ENCODE assay signal across 14 mouse cellular contexts in the genomic region with DNA sequence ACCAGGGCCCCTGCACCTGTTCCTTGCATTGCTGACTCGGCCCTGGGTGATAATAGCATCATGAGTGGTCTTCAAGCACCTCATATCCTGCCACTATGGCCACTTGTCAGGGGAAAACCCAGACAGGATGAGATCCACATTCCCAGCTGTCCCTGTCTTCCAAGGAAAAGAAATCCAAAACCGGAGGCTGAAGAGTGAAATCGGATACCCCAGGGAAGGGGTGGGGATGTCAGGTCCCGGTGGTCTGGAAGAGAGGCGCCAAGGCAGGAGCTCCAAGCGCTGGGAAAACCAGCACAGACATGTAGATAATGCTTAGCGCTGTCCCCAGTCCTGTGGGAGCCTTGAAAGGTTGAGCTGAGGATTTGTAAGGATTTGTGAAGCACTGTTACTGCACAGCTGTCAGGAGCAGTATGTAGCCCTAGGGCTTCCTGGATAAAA.
DNase-seq lines count a peak whose midpoint lies in the region; ATAC-seq and TF ChIP-seq lines count a peak whose summit lies in the region.
"Had no signal": no experiment of that assay in that cellular context is flagged by ENCODE, and none has a peak within 500 bp of the region (broad histone marks: within the 10 kb centered on the region; RNA-seq: fewer than 3 reads in every experiment).

No protein-coding gene starts in this region.

- H3K36me3 ChIP-seq in kidney, embryonic 14.5 days (ENCODE audit: control insufficient read depth, insufficient read depth, low read length), result no peaks in the 10 kb centered on the region
- no peaks in the 10 kb centered on the region for H3K36me3 ChIP-seq in embryonic facial prominence, embryonic 10.5 days (replicated peaks)
- H3K36me3 ChIP-seq in limb, embryonic 14.5 days (ENCODE audit: control insufficient read depth, insufficient read depth, low read length), result no peaks in the 10 kb centered on the region
- H3K36me3 ChIP-seq: liver, embryonic 13.5 days; neural tube, embryonic 12.5 days; stomach, embryonic 15.5 days had no signal

- H3K9me3 ChIP-seq in kidney, embryonic 14.5 days (ENCODE audit: control insufficient read depth, low read length), result no peaks in the 10 kb centered on the region
- H3K9me3 ChIP-seq in embryonic facial prominence, embryonic 10.5 days, result no peaks in the 10 kb centered on the region
- H3K9me3 ChIP-seq in limb, embryonic 14.5 days (ENCODE audit: control insufficient read depth, low read length), result no peaks in the 10 kb centered on the region
- H3K9me3 ChIP-seq: liver, embryonic 13.5 days; megakaryocyte, embryonic 14.5 days; neural tube, embryonic 12.5 days; stomach, embryonic 15.5 days had no signal

- DNase-seq in kidney, postnatal 25 days, result no peak
- DNase-seq in embryo, embryonic 10 days (ENCODE audit: low spot score), result peak; percentile 66
- peak; percentile 57 for DNase-seq in embryonic facial prominence, embryonic 10.5 days (ENCODE audit: low spot score)
- DNase-seq in limb, embryonic 14.5 days (ENCODE audit: low spot score), result peak; percentile 63
- DNase-seq in thymus, postnatal 14 days, result no peak
- DNase-seq: cerebellum, postnatal 10 days; liver, embryonic 13.5 days; right cerebral cortex, postnatal 25 days had no signal

- H3K4me3 ChIP-seq in kidney, embryonic 14.5 days (ENCODE audit: low read length), result no peak overlapping the region
- H3K4me3 ChIP-seq in embryonic facial prominence, embryonic 10.5 days, result 0 out of 2 replicates have a peak overlapping the region, but pooled peaks have one; percentile 3
- H3K4me3 ChIP-seq in limb, embryonic 14.5 days (replicated peaks; ENCODE audit: low read length), result no peak overlapping the region
- H3K4me3 ChIP-seq: liver, embryonic 13.5 days; megakaryocyte, embryonic 14.5 days; neural tube, embryonic 12.5 days; stomach, embryonic 15.5 days had no signal

- WGBS in kidney, embryonic 14.5 days, result 2% methylated on average over 7 of the region's 7 CpGs
- WGBS in embryonic facial prominence, embryonic 10.5 days, result 5% methylated on average over 7 of the region's 7 CpGs
- 3% methylated on average over 7 of the region's 7 CpGs for WGBS in limb, embryonic 14.5 days

- no peak overlapping the region for H3K27ac ChIP-seq in kidney, embryonic 14.5 days (ENCODE audit: low read depth, low read length)
- H3K27ac ChIP-seq in embryonic facial prominence, embryonic 10.5 days (replicated peaks), result no peak overlapping the region
- H3K27ac ChIP-seq in limb, embryonic 14.5 days (replicated peaks; ENCODE audit: low read depth, low read length), result no peak overlapping the region
- H3K27ac ChIP-seq: liver, embryonic 13.5 days; neural tube, embryonic 12.5 days; stomach, embryonic 15.5 days had no signal

- H3K9ac ChIP-seq in kidney, embryonic 14.5 days (ENCODE audit: low read depth, low read length), result no peak overlapping the region
- no peak overlapping the region for H3K9ac ChIP-seq in limb, embryonic 14.5 days (ENCODE audit: low read depth, low read length, severe bottlenecking)
- H3K9ac ChIP-seq: liver, embryonic 13.5 days; neural tube, embryonic 12.5 days; stomach, embryonic 15.5 days had no signal

- H3K4me1 ChIP-seq in kidney, embryonic 14.5 days (ENCODE audit: control insufficient read depth, insufficient read depth, low read length), result 0 out of 2 replicates have a peak, but pooled peaks cover 6% of the 10 kb centered on the region
- peaks cover 23% of the 10 kb centered on the region for H3K4me1 ChIP-seq in embryonic facial prominence, embryonic 10.5 days
- H3K4me1 ChIP-seq in limb, embryonic 14.5 days (ENCODE audit: control insufficient read depth, insufficient read depth, low read length), result peaks cover 24% of the 10 kb centered on the region
- H3K4me1 ChIP-seq: liver, embryonic 13.5 days had no signal

- H3K27me3 ChIP-seq in kidney, embryonic 14.5 days (ENCODE audit: control insufficient read depth, insufficient read depth, low read length), result no peaks in the 10 kb centered on the region
- 0 out of 2 replicates have a peak, but pooled peaks cover 9% of the 10 kb centered on the region for H3K27me3 ChIP-seq in embryonic facial prominence, embryonic 10.5 days (replicated peaks; ENCODE audit: low read depth, poor library complexity, severe bottlenecking)
- H3K27me3 ChIP-seq in limb, embryonic 14.5 days (ENCODE audit: control insufficient read depth, insufficient read depth, low read length), result no peaks in the 10 kb centered on the region
- H3K27me3 ChIP-seq: liver, embryonic 13.5 days; neural tube, embryonic 12.5 days had no signal

- H3K4me2 ChIP-seq in kidney, embryonic 14.5 days (replicated peaks; ENCODE audit: low read depth, low read length), result no peak overlapping the region; the same call in 1 of the 2 replicates
- H3K4me2 ChIP-seq in limb, embryonic 14.5 days (replicated peaks; ENCODE audit: low read depth, low read length, severe bottlenecking), result no peak overlapping the region
- H3K4me2 ChIP-seq: liver, embryonic 13.5 days; neural tube, embryonic 12.5 days; stomach, embryonic 15.5 days had no signal

- ATAC-seq in kidney, embryonic 14.5 days (ENCODE audit: low FRiP score, low TSS enrichment), result peak; percentile 83
- ATAC-seq in limb, embryonic 14.5 days (ENCODE audit: low FRiP score, low read depth), result peak; percentile 87
- ATAC-seq in erythroid progenitor cell, adult 5-6 weeks (replicated peaks; ENCODE audit: low FRiP score, poor library complexity, severe bottlenecking), result no peak
- ATAC-seq: inflammation-experienced regulatory T-cells, adult 6 months had no signal

- TF ChIP-seq POLR2A in limb, embryonic 14.5 days (IDR thresholded peaks at IDR 0.05; ENCODE audit: borderline replicate concordance, extremely low read depth, insufficient read depth, insufficient read length), result no peak

Comparison
In these comparisons a context has a peak if more than half of its experiments do, and no peak if none do; other contexts are left out.
1. DNase-seq: peak in embryo, embryonic 10 days (single experiment), embryonic facial prominence, embryonic 10.5 days (single experiment) and limb, embryonic 14.5 days (single experiment); none in kidney, postnatal 25 days (0 of 2) and thymus, postnatal 14 days (single experiment).